Mouse (Mus musculus) cerebellum, adult 2 months (tissue): ENCODE results near the gene Cdipt.

Source experiments
- CTCF ChIP-seq: fragments of 200-500 bp; IDR thresholded peaks from 2 replicates; pipeline ENCODE4 v1.5.1; 2011; ENCODE audit warnings: low read depth, mild to moderate bottlenecking, control low read depth, low read length, moderate library complexity, borderline replicate concordance; ENCODE audit not compliant: insufficient read depth
- POLR2A ChIP-seq: fragments of 200-500 bp; IDR thresholded peaks from 2 replicates; pipeline ENCODE4 v1.6.1; 2011; ENCODE audit warnings: low read length, control low read depth, borderline replicate concordance; ENCODE audit not compliant: insufficient read depth

GRCm38 (mm10) chr7:126955125-126955524 is 20.6 kb upstream of the Cdipt start:
- no peak for TF ChIP-seq POLR2A
- no peak for TF ChIP-seq CTCF
